Mouse (Mus musculus) ES-E14 (cell line): ENCODE data around the gene Bmp7. TPM values are rescaled to one million over a fixed set of nuclear protein-coding genes. Genes with fewer than 3 reads are reported as not detected.

Experiments
- DNase-seq: peaks from one replicate; pipeline ENCODE4 v3.0.0-alpha.2; 2013; ENCODE audit warnings: low read depth, low spot score
- H3K27ac ChIP-seq: 2 replicates; pipeline ENCODE4 v1.5.1; 2012; ENCODE audit warnings: low read depth, mild to moderate bottlenecking, low read length, moderate library complexity, mixed read lengths; ENCODE audit not compliant: poor library complexity, insufficient read depth, severe bottlenecking
- H3K36me3 ChIP-seq: 2 replicates; pipeline ENCODE4 v1.6.1; 2012; ENCODE audit warnings: mild to moderate bottlenecking, low read length, moderate library complexity, mixed read lengths; ENCODE audit not compliant: control insufficient read depth, poor library complexity, insufficient read depth, severe bottlenecking
- H3K4me1 ChIP-seq, 2 experiments: fragments of 150-350 bp in 1 of 2; sonication (generic) in 1 of 2; 2 replicates each; pipeline ENCODE4 v1.6.1; 2012; ENCODE audit warnings: low read length in 2 of 2, mild to moderate bottlenecking in 1 of 2, mixed read lengths in 1 of 2; ENCODE audit not compliant: control insufficient read depth in 2 of 2, insufficient read depth in 2 of 2, poor library complexity in 1 of 2
- H3K4me3 ChIP-seq, 2 experiments: fragments of 150-350 bp in 1 of 2; sonication (generic) in 1 of 2; 2 replicates each; pipeline ENCODE4 v1.5.1; 2012; ENCODE audit warnings: low read length in 2 of 2, low read depth in 1 of 2, mild to moderate bottlenecking in 1 of 2, mixed read lengths in 1 of 2; ENCODE audit not compliant: insufficient read depth in 1 of 2, poor library complexity in 1 of 2, severe bottlenecking in 1 of 2
- H3K9ac ChIP-seq: 2 replicates; pipeline ENCODE4 v1.6.1; 2012; ENCODE audit warnings: low read depth, mild to moderate bottlenecking, low read length, mixed read lengths; ENCODE audit not compliant: poor library complexity, insufficient read depth, severe bottlenecking
- H3K9me3 ChIP-seq: fragments of 150-350 bp; sonication (generic); 2 replicates; pipeline ENCODE4 v1.6.1; 2012; ENCODE audit warnings: low read depth, mild to moderate bottlenecking, low read length; ENCODE audit not compliant: control insufficient read depth, insufficient read depth
- CHD2 ChIP-seq: IDR thresholded peaks from 2 replicates; pipeline ENCODE4 v1.6.1; 2014; ENCODE audit warnings: mild to moderate bottlenecking, low read depth, low read length, inconsistent platforms
- HCFC1 ChIP-seq: IDR thresholded peaks from 2 replicates; pipeline ENCODE4 v1.6.1; 2012; ENCODE audit warnings: low read length, inconsistent platforms, borderline replicate concordance; ENCODE audit not compliant: insufficient read depth
- MAFK ChIP-seq: IDR thresholded peaks from 2 replicates; pipeline ENCODE4 v1.6.1; 2014; ENCODE audit warnings: mild to moderate bottlenecking, low read depth, low read length, inconsistent platforms; ENCODE audit not compliant: insufficient read depth
- ZC3H11A ChIP-seq: IDR thresholded peaks from 2 replicates; pipeline ENCODE4 v1.6.1; 2012; ENCODE audit warnings: low read depth, mild to moderate bottlenecking, inconsistent platforms, low read length, borderline replicate concordance
- ZNF384 ChIP-seq: IDR thresholded peaks from 2 replicates; pipeline ENCODE4 v1.6.1; 2012; ENCODE audit warnings: low read depth, low read length, inconsistent platforms
- in situ Hi-C, 2 experiments: fragments of 600-800 bp; cut with MboI; formaldehyde crosslinking; loops; one replicate each; pipeline ENCODE4 v1.15.1; 2025; ENCODE audit warnings: low sequenced_read_pairs in 2 of 2, inconsistent platforms in 1 of 2; ENCODE audit not compliant: unreplicated experiment in 2 of 2
- total RNA-seq: library from RNA; depleted of rRNA; stranded (reverse); fragments of 300-350 nt; gene quantifications from 2 replicates; pipeline ENCODE4 v1.2.3, GENCODE M21; 2012

Gene Bmp7
- total RNA-seq, 1 experiment = 1.4 TPM

DNA sequence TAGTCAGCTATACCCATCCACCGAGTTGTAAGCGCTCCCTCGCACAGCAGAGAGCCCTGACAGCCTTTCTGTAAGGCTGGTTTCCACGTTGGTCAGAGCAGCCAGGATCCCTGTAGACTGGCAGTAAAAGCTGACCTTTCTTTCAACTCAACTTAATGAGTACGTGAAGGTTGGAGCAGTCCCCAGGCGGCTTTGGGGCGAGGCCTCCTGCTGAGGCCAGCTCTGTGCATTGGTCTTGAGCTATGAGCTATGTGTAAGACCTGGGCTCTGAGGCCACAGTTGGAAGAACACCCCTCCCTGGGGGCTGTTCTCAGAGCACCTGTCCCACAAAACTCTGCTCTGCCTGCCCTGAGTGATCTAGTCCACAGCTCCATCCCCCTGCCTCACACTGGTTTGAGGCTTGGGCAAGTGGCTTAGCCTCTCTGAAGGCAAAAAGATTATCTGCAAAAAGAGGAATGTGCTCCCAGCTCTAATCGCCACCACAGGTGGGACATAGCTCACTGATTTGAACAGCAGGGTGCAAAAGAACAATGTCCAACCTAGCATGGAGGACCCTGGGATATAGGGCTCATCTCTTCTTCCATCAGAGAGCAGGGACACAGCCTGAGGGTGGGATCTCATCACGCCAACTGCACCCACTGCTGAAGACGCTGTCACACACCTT lies 100.7 kb downstream of the Bmp7 start:
- H3K9ac ChIP-seq = no peak overlapping the region
- no peak for TF ChIP-seq HCFC1
- no peak for TF ChIP-seq CHD2
- TF ChIP-seq ZNF384 = no peak
- H3K36me3 ChIP-seq = no peaks in the 10 kb centered on the region
- H3K9me3 ChIP-seq = no peaks in the 10 kb centered on the region
- DNase-seq = no peak
- H3K27ac ChIP-seq = no peak overlapping the region
- no peak overlapping the region for H3K4me3 ChIP-seq
- peaks cover 0 to 8% of the 10 kb centered on the region in 2 experiments; a peak in 1 of 4 replicates for H3K4me1 ChIP-seq
- in situ Hi-C loops = loop anchor here in 1 of 2 experiments (10.0 kb wide), 1 partner anchor 245 kb away; no protein-coding TSS in a partner anchor

DNA sequence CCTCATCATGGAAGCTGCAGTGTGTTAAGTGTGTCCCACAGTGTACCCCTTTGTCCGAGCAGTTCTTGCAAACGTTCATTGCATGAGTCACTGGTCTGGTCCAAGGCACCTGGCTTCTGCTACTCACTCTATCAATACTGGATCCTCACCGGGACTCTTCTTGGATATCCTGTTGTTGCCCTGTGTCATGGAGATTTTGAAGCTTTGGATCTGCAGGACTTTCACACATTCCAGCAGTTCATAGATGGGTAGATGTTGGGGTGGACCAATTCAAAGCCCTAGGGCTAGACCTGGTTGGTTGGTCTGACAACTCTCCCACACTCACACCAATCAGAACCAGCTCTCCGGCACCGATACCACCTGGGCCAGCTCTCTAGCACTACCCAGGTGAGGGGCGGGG lies 103.6 kb downstream of the Bmp7 start:
- in situ Hi-C loops = loop anchor here in 1 of 2 experiments (10.0 kb wide), 1 partner anchor 248 kb away; no protein-coding TSS in a partner anchor
- H3K36me3 ChIP-seq = no peaks in the 10 kb centered on the region
- no peak overlapping the region for H3K4me3 ChIP-seq
- peaks cover 0 to 8% of the 10 kb centered on the region in 2 experiments; a peak in 1 of 4 replicates for H3K4me1 ChIP-seq
- H3K9me3 ChIP-seq = no peaks in the 10 kb centered on the region
- DNase-seq = no peak
- TF ChIP-seq ZC3H11A (no peak), MAFK (no peak), ZNF384 (no peak), HCFC1 (no peak), CHD2 (no peak)
- H3K9ac ChIP-seq = no peak overlapping the region
- no peak overlapping the region for H3K27ac ChIP-seq

DNA sequence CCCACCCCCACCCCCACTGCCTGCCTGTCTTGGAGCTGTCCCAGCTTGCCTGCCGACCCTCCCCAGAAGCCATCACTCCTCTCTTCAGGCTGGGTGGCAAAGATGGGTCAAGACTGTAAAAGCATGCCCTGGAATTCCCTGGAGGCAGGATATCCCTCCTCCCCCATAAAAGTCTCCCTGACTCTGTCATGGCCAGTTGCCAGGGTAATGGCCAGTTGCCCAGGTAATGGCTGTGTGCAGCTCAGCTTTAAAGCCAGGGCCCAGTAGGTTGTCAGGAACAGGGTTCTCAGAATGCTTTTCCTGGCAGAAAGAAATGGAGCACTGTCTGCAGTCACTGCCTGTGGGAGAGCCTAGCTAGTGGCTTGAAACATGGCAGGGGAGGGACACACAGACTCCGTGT lies 106.9 kb downstream of the Bmp7 start:
- Histone ChIP-seq H3K4me1 (peaks cover 0 to 12% of the 10 kb centered on the region in 2 experiments; a peak in 2 of 4 replicates), H3K4me3 (no peak overlapping the region), H3K27ac (no peak overlapping the region), H3K9me3 (no peaks in the 10 kb centered on the region), H3K9ac (no peak overlapping the region), H3K36me3 (no peaks in the 10 kb centered on the region)
- in situ Hi-C loops = loop anchor here in 1 of 2 experiments (10.0 kb wide), 1 partner anchor 252 kb away; no protein-coding TSS in a partner anchor
- TF ChIP-seq CHD2 (no peak), ZNF384 (no peak), ZC3H11A (no peak), HCFC1 (no peak)
- no peak for DNase-seq

DNA sequence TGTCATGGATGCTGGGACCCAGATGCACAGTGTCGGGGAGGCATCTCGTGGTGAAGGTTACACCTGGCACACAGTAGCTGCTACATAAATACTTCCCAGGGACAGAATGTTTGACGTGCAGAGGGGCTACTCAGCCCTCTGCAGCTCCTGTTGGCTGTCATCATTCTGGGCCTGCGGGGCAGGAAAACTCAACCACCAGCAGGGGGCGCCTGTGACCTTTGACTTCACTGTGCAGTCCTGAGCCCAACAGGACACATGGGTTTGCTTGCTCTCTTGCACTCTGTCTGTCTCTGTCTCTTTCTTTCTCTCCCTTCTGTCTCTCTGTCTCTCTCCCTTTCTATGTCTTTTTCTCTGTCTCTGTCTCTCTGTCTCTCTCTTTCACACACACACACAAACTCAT lies 108.4 kb downstream of the Bmp7 start:
- no peak overlapping the region for H3K27ac ChIP-seq
- DNase-seq = peak; percentile 70
- TF ChIP-seq MAFK = no peak
- peak; percentile 75; the same call in 1 of the 2 replicates for TF ChIP-seq ZC3H11A
- TF ChIP-seq CHD2 = no peak
- no peak for TF ChIP-seq HCFC1
- no peak for TF ChIP-seq ZNF384
- H3K4me3 ChIP-seq = no peak overlapping the region
- peaks cover 0 to 20% of the 10 kb centered on the region in 2 experiments; a peak in 2 of 4 replicates for H3K4me1 ChIP-seq
- H3K9ac ChIP-seq = no peak overlapping the region
- no peaks in the 10 kb centered on the region for H3K36me3 ChIP-seq
- in situ Hi-C loops = loop anchor here in 1 of 2 experiments (10.0 kb wide), 1 partner anchor 253 kb away; no protein-coding TSS in a partner anchor
- no peaks in the 10 kb centered on the region for H3K9me3 ChIP-seq
